Mouse (Mus musculus) stomach, postnatal 0 days (tissue): Measurements from ENCODE around the gene Yipf2.

Source experiments
- CTCF ChIP-seq: IDR thresholded peaks from 2 replicates; pipeline ENCODE4 v1.5.1; 2016; ENCODE audit warnings: antibody characterized with exemption, low read depth, mild to moderate bottlenecking, moderate library complexity
- EP300 ChIP-seq: optimal IDR thresholded peaks from 2 replicates; pipeline ENCODE3; 2016; ENCODE audit warnings: antibody characterized with exemption

DNA sequence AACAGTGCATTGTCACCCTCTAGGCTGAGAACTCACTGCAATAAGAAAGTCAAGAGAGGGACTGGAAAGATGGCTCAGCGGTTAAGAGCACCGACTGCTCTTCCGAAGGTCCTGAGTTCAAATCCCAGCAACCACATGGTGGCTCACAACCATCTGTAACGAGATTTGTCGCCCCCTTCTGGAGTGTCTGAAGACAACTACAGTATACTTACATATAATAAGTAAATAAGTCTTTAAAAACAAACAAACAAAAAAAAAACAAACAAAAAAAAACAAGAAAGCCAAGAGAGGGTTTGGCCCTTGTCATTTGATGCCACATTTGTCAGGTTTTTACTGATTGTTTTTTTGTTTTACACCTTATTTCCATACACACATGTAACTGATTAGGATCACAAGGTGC lies 11.5 kb upstream of the Yipf2 start:
- TF ChIP-seq EP300 (no peak), CTCF (peak; percentile 26; the same call in 1 of the 2 replicates)
